Mouse (Mus musculus) heart, adult 8-10 months (tissue): ENCODE measurements around the gene Celsr3. TPM values are rescaled to one million over a fixed set of nuclear protein-coding genes. Genes with fewer than 3 reads are reported as not detected.

Source experiments
- DNase-seq: peaks from one replicate; pipeline ENCODE4 v3.0.0; 2022; ENCODE audit warnings: low spot score
- total RNA-seq, 4 experiments: library from RNA; stranded (reverse); gene quantifications; 2 replicates each; pipeline ENCODE4 v1.2.4; 2022

The Celsr3 gene
- total RNA-seq: under 1 TPM in 3 of 4 experiments, not detected in 1; 0.03 to 0.32 (median 0.28) TPM

GRCm38 (mm10) chr9:108825820-108826699 is at the start of gene Celsr3:
Celsr3 (plus strand) TSS chr9:108826320.
- no peak for DNase-seq

DNA sequence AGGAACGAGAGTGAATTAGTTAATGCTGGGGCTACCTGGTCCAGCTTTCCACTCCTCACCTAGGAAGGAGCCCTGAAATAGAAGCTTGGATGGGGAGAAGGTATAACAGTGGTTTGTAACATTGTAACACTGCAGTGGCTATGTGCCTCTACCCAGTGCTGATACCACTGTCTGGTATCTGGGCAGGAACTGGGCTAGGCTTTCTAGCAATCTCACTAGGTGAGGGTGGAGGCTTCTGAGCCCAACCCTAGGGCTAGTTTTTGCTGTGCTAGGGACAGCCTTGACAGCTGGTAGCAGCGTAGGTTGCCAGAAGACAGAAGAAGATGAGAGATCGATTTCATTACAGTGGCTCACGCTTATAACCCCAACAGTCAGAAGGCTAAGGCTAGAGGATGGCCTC is 49.5 kb upstream of the Celsr3 start:
- DNase-seq: no peak

DNA sequence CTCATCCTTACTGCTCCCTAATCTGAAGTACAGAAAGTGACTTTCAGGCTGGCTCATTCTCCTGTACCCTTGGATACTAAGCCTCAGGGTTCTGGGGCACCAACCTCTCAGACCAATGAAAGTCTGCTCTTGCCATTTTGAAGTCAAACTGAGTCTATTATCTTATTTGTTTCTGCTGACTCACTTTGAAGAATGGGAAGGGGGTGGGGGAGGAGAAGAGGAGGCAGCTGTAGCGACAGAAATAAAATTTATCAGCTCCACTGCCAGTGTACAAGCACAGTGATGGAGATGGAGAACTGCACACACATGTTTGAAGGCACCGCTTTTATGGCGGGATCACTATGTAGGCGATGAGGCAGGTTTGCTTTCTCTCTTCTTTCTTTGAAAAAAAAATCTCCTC is 48.8 kb upstream of the Celsr3 start:
- no peak for DNase-seq

- no peak for DNase-seq
Observed at GRCm38 (mm10) chr9:108780959-108781358, 45.2 kb upstream of the Celsr3 start.

DNA sequence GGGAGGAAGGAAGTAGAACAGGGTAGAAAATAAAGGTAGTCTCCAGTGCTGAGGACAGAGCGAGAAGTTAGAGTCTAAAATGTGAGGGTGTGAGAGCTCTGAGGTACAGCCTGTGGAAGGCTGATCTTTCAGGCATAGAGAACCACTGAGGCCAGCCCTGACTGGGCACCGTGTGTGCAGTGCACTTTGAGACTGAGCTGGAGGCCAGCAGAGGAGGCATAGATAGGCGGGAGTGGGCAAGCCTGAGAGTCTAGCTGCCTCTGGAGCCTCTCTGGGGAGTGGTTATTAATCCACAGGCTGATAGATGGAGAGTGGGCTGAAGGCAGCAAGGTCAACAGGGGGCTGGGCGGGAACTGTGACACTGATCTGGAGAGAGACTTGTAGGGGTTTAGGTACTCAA is 44.2 kb upstream of the Celsr3 start:
- no peak for DNase-seq

DNA sequence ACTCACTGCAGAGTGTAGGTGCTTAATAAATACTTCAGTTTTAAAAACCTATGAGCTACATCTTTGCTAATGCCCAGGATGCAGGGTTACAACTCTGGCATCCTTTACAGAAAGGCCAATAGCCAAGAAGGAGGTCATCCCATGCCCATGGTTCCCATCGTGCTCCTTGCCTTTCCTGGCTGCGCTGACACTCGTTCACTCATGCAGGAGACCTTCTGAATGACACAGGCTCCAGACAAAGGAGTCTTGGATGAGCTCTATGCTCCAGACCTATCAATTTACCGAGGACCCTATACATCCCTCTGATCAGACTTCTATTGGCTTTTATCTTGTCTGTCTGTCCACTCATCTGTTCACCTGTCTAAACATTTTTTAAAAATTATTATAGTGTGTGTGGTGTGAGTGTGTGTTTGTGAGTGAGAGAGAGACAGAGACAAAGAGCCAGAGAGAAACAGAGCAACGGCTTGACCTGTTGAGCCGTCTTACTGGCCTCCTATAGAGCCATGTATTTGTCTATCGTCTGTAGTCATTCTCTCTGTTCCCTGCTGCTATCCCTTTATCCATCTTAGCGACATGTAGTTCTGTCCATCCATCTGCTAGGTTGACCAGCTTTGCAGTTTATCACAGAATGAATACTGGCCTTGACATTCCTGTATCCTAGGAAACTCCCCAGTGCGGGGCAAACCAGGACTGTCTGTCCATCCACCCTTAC is 43.1 kb upstream of the Celsr3 start:
- no peak for DNase-seq

DNA sequence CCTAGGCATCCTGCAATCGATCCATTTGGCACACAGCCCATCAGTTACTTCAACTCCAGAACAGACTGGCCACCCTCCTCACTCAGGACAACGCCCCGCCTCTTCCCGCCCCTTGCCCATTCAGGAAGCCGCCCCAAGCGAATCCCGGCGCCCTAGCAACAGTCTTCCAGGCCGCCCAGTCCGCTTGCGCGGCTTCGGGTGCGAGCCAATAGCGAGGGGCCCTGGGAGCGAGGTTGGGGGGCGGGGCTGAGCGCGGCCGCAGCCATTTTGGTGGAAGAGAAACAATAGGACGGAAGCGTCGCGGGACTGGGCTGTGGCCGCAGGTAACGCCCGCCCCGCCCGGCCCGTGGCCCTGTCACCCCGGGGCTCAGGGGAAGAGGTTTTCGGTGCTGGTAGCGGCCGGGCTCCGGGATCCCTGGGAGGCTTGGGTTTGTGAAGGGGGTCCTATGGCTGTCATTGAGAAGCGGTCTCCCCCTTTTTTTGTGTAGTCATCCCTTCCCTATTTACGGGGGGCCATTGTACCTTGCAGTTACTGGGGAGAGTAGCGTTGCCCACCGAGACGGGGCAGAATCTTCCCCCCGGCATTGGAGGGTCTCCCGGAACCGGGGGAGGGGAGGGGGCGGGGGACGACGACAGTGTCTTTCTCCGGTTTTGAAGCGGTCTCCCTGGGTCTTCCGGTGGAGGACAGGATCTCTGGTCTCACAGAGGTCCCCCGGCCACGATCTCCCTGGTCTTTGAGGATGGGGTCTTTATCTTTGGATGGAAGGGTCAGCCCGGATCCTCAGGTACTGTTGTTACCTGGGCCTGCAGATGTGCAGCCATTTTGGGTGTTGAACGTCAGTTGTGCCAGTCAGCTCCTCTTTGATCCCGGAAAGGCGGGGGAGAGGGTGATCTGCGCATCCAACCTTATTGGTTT is 42.3 kb upstream of the Celsr3 start, which contains the start of gene Ip6k2:
Gene Ip6k2, plus strand, starts transcription at position 249 of the 916 bp plus-strand sequence.
- peak; percentile 94 for DNase-seq

- DNase-seq: no peak
Observed at GRCm38 (mm10) chr9:108785416-108785815, 40.7 kb upstream of the Celsr3 start.

DNA sequence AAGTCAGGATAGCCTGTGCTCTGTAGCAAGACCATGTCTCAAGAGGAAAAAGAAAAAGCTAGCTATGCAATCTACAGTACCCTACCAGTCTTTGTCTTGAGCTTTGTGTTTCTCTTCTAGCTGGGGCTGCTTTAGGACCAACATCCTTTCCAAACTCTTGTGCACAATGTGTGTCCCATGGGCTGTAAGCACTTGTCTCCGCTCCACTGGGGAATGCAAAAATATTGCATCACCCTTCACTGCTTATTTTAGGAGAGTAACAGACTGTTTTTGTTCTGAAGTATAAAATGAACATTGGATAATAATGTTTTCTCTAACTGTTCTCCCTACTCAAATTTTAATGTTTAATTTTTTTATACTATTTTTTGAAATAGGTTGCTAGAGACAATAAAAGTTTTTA is 39.6 kb upstream of the Celsr3 start:
- no peak for DNase-seq

DNA sequence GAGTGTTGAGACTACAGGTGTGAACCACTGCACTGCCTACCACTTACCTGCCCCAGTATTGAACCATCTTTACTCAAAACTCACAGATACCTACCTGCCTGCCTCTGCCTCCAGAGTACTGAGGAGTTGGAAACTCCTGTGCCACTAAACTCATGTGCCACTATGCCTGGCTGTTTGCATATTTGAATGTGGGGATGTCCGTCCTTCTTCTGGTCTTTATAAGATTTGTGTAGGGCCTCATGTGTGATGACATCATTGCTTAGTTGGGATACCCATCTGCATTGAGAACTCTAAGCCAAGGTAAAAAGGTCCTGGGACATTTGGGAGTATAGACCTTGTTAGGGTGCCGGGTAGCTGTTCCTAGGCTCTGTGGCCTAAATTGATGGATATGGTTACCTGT is 39.0 kb upstream of the Celsr3 start:
- DNase-seq: no peak

DNA sequence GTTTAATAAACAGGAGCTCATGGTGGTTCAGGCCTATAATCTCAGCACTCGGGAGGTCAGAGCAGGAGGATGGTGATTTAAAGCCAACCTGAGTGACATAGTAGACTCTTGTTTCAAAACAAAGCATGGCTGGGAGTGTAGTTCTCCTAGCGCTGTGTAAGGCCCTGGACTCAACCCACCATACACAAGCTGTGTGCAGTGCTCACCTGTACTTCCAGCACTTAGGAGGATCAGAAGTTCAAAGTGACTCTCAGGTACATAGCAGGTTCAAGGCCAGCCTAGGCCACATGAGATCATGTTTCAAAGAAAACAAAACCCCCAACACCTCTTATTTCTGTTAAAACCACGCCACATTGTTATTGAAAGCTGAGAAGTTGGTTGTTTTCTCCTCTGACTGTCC is 37.4 kb upstream of the Celsr3 start:
- no peak for DNase-seq

- DNase-seq: no peak
Observed at GRCm38 (mm10) chr9:108792307-108792706, 33.8 kb upstream of the Celsr3 start.

- DNase-seq: no peak
Observed at GRCm38 (mm10) chr9:108792730-108793129, 33.4 kb upstream of the Celsr3 start.

- no peak for DNase-seq
Observed at GRCm38 (mm10) chr9:108795281-108795680, 30.8 kb upstream of the Celsr3 start.

DNA sequence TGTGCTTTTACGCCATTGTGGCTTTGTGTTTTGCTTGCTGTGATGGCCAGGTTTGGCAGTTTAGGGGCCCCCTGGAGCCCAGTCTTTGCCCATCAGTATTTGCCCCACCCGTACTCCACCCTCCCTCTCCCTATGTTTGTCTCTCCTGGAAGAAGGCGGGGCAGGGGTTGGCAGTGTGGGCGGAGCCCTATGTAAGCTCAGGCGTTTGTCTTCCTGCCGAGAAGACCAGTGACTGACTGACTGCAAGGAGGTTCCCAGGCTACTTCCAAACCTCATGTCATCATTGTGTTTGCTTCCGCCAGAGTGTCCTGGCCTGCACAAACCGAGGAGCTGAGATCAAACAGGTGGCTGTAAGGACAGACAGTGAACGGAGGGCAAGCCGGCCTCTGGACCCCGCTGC is 30.4 kb upstream of the Celsr3 start:
- peak; percentile 41 for DNase-seq

DNA sequence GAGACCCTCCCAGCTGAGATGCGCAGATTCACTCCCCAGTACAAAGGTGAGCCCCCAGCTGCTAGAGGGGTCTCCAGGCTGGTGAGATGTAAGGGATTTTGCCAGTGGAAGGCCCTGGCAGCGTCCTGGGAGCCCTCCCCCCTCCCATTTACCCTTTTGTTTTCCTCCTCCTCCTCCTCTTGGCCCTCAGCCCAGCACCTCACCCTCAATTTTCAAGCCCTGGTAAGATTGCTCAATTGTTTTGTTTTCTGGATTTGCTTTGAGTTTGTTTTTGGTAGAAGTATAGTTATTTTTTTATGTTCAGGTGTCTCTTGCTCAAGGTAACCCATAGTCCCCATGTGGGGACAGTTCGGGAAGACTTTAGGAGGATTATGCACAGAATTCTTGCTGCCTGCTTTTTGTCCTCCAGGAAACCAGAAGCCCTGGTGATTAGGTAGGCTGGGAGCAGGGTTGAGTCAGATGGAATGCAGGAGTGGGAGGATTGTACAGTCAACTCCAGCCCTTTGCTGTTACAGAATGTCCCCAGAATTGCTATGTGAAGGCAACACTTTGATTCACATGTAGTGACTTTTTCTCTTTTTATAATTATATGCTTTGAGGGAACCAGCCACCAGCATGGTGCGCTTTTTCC is 29.7 kb upstream of the Celsr3 start:
- no peak for DNase-seq

DNA sequence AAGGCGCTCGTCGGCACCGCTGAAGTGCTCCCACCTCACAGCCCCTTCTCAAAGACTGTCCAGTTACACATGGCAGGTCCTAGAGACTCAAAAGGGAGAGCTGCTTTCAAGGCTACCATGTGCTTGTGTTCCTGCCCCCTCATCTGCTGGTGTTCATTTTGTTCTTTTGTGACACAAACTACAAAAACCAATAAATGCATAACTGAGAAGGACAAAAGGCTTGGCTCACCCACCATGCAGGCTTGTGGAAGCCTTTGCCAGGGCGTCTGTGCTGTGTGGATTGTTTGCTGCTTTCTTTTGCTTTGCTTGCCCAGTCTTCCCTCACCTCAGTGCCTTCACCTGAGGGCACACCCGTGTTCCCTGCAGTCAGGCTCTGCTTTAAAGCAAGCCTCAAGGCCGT is 28.6 kb upstream of the Celsr3 start:
- no peak for DNase-seq

DNA sequence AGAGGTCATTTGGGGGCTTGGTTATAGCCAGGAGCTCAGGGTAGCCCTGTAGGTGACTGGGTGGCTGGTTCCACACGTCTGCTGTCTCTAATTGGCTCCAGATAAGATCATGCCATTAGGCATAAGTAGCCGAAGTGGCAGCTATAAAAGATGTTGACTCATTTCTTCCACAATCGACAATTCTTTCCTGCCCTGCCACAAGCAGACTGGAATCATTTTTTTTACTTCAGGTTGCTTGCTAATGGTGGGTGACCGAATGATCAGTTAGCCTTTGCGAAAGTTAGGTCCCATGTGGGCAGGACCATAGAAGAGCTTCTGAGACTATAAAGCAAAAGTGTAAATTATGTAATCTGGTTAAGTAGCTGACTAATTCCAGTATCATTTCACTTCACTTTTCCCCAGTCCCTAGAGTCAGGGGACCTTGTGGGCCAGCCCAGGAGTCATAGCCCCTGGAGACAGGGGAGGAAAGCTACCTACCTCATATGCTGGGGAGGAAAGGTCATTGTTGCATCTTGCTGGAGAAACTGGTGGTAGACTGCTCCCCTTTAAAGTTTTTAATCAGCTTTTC is 27.5 kb upstream of the Celsr3 start:
- no peak for DNase-seq

DNA sequence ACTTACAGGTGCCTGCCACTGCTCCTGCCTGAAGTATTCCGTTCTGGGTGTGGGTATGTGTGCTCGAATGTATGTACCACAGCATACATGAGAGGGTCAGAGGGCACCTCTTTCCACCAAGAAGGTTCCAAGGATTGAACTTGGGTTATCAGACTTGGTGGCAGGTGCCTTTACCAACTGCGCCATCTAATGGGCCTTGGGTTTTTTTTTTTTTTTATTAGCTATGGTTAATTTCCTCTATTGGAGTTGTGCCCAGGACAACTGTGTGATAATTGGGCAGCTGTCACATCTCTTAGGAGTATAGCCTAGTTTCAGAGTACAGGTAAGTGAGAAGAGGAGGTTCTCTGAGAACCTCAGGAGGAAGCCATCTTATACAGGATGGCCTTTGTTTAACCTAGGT is 26.6 kb upstream of the Celsr3 start:
- DNase-seq: no peak

- DNase-seq: no peak
Observed at GRCm38 (mm10) chr9:108805768-108806167, 20.4 kb upstream of the Celsr3 start.

GRCm38 (mm10) chr9:108806379-108806778 is 19.7 kb upstream of the Celsr3 start:
- DNase-seq: no peak
